Mouse (Mus musculus) adrenal gland, postnatal 0 days (tissue): ENCODE measurements around the gene Esp24. TPM values are rescaled to one million over a fixed set of nuclear protein-coding genes. Genes with fewer than 3 reads are reported as not detected.

Experiments used
- polyA plus RNA-seq: library from polyadenylated mRNA; unstranded; fragments of >200 nt; fragmentation: Nextera tagmentation; extraction: Ambion mirVana; gene quantifications from 2 replicates; pipeline ENCODE4 v1.2.1, GENCODE M21; 2015

Gene Esp24
- not detected in 2 replicates for polyA plus RNA-seq

DNA sequence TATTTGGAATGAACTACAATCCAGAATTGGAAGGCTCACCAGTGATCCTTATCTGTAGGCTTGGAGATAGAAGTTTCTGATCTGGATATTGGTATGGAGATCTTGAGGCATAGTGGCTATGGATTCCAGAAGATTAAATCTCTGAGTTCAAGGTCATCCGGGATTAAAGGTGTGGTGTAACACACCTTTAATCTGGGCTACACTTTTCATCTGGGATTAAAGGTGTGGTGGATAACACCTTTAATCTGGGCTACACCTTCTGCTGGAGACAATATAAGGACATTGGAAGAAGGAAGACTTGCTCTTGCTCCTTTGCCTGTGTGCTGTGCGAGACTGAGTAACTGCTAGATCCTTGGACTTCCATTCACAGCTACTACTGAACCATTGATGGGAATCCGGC, at the start of gene Esp24:
Gene Esp24, plus strand, starts transcription at position 301 of the 400 bp plus-strand sequence.

DNA sequence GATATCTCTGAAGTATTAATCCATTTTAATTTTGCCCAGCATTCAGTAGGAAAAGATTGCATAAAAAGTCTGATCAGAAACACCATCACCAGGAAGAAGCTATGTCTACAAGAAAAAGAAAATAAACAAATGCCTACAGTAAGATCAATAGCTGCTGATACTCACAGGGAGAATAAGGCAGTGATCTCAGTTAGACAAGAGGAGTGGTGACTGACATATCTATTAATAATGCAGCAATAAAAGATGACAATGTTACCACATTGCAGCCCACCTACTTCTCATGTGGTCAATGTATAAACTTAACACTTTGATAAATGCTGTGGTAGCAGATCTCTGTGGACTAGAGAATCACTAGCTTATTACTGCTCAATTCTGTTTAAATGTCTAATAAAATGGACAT, 6.7 kb downstream of the Esp24 start, which contains the start of gene Gm21903:
Gene Gm21903, minus strand, starts transcription at position 101 of the 400 bp plus-strand sequence.

DNA sequence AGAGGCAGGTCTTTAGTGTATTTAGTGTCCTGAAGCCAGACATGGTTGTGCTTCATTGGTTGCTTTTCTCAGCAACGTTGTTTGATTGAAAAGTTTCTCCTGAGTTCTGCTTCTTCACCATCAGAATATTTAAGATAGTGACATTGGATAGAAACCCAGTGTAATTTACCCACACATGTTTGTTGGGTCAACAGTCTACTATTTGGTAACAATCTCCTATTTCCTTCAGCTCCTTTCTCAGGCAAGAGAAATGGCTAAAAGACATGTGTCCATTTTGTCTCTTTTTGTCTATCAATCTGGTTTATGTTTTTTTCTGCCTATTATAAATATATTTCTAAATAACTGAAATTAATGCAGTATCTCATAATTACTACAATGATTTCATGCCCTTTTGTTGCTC, 40.4 kb downstream of the Esp24 start, which contains the start of gene Esp23:
Gene Esp23, minus strand, starts transcription at position 101 of the 400 bp plus-strand sequence.

Other genes starting within 250 kb of the Esp24 start
- gene Gm21903, start 6.6 kb downstream of the Esp24 start, polyA plus RNA-seq: not detected in 2 replicates
- gene Esp23, start 40.3 kb downstream of the Esp24 start, polyA plus RNA-seq: not detected in 2 replicates
- not detected in 2 replicates for gene Esp22, start 58.6 kb downstream of the Esp24 start, polyA plus RNA-seq